Mouse (Mus musculus): ENCODE data around the gene Tomm70a.
"Not testable (repeated sequence)": the region's sequence is repeated elsewhere in the genome, so short reads cannot be mapped to it uniquely, and the experiment has no call there.

Tomm70a gene

GRCm38 (mm10) chr16:57155899-57156298 lies 34.4 kb downstream of the Tomm70a start:
- no peak for DNase-seq

DNA sequence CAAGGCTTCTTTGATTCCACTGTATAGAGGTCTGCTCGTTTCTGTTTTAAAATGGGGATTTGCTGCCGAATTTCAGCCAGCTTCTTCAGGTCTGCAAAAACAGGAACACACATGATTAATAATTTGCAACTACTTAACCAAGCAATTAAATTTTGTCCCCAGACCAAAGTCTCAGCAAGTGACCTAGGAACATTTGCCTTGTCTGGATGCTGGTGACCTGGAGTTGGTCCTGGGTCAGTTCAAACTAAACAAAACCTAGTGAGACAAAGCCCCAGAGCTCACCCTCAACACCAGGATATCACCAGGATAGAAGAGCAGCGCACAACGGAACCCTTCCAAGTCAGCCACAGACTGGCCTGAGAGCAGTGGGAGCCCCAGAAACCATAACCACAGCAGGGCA lies 35.6 kb downstream of the Tomm70a start:
- no peak for DNase-seq

- DNase-seq = no peak
Measured at GRCm38 (mm10) chr16:57157728-57158127, 36.2 kb downstream of the Tomm70a start.

GRCm38 (mm10) chr16:57159835-57160234 lies 38.3 kb downstream of the Tomm70a start:
- no peak for DNase-seq

DNA sequence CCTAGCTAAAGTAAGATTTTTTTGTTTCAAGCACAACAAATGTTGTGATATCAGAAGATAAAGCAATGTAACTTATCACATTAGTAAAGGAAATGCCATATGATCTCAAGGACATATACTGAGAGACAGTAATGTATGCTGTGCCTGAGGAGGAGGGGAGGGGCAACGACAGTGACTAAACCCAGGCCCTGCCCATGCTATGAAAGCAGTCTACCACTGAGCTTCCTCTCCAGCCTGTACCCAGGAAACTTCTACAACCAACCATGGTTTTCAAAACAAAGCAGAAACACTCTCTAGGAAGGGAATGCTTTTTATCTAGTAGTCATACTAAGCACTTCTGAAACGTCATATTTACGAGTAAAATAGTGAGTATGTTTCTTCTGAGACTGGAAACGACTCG lies 41.3 kb downstream of the Tomm70a start:
- no peak for DNase-seq

- DNase-seq = no peak
Measured at GRCm38 (mm10) chr16:57163694-57164093, 42.2 kb downstream of the Tomm70a start.

- no peak for DNase-seq
Measured at GRCm38 (mm10) chr16:57165157-57165556, 43.7 kb downstream of the Tomm70a start.

DNA sequence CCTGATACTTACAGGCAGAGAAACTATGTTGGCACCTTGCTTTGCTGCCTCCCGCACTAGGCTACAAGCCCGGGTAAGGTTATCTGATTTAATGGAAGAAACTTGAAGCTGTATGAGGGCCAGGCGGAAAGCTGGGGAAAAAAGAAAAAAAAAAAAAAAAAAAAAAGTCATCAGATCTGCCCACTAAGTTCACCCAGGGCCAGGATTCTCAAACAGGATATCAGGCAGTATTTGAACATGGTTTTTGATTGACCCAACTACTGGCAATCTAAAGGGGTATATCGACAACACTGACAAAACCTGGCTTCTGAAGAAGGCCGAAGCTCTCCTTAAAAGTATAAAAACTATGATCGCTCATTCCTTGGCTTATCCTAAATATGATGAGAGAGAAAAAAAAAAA lies 44.6 kb downstream of the Tomm70a start:
- no peak for DNase-seq

- peak; percentile 90 to 97 for DNase-seq
Measured at GRCm38 (mm10) chr16:57166611-57167513, 45.4 kb downstream of the Tomm70a start, which contains the start of gene Nit2. Gene Nit2 (minus strand): TSS chr16:57167341.

GRCm38 (mm10) chr16:57167514-57167912 lies 46.0 kb downstream of the Tomm70a start:
- no peak for DNase-seq

DNA sequence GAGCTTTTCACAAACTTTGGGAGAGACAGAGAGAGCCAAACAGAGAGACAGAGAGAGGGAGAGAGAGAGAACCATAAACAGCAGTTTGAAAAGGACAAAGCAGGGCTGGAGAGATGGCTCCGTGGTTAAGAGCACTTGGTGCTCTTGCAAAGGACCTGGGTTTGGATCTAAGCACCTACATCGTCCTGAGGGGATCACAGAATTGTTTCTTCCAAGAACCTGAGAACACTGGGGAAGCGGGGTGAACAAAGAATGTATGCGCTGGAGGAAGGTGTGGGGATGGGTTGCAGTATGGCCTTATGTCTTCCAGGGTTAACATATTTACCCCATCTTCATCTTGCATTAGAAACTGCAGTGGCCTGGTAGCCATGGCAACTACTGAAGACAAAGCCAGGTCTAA lies 46.7 kb downstream of the Tomm70a start:
- no peak for DNase-seq

- no peak for DNase-seq
Measured at GRCm38 (mm10) chr16:57171161-57171560, 49.7 kb downstream of the Tomm70a start.

- DNase-seq = no peak
Measured at GRCm38 (mm10) chr16:57171570-57171969, 50.1 kb downstream of the Tomm70a start.

GRCm38 (mm10) chr16:57174480-57174879 lies 53.0 kb downstream of the Tomm70a start:
- DNase-seq = not testable (repeated sequence)

DNA sequence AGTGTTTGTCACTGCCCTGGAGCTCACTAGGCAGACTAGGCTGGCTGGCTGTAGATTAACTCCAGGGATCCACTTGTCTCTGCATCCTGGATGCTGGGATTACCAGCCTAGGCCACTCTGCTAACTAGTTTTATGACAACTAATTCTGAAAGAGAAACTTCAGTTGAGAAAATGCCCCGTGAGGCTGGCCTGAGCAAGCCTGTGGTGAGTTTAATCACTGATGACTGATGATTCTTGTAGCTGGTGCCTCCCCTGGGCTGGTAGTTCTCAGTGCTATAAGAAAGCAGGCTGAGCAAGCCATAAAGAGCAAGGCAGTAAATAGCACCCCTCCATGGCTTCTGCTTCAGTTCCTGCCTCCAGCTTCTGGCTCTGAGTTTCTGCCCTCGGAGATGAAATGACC lies 54.2 kb downstream of the Tomm70a start:
- no peak for DNase-seq

GRCm38 (mm10) chr16:57176276-57176675 lies 54.8 kb downstream of the Tomm70a start:
- no peak for DNase-seq

GRCm38 (mm10) chr16:57177254-57177653 lies 55.8 kb downstream of the Tomm70a start:
- DNase-seq = no peak

- DNase-seq = no peak
Measured at GRCm38 (mm10) chr16:57177664-57178063, 56.2 kb downstream of the Tomm70a start.

DNA sequence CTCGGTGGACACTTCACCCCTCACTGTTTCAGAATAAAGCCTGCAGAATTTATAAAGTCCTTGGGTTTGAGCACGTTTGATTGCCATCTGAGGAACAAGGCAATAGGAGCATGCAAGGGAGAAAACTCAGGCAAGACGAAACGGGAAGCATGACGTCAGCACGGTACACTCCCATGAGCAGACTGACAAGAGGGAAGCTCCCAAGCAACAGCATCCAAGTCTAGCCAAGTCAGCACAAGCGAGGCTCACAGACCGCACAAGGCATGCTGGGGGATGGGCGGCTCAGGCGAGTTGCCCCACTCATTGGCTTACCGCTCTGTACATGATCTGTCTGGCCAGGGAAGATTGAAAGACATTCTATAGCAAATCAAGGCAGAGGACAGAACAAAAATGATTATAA lies 59.7 kb downstream of the Tomm70a start:
- no peak for DNase-seq

- DNase-seq = no peak
Measured at GRCm38 (mm10) chr16:57182037-57182436, 60.5 kb downstream of the Tomm70a start.

GRCm38 (mm10) chr16:57186618-57187017 lies 65.1 kb downstream of the Tomm70a start:
- DNase-seq = no peak

DNA sequence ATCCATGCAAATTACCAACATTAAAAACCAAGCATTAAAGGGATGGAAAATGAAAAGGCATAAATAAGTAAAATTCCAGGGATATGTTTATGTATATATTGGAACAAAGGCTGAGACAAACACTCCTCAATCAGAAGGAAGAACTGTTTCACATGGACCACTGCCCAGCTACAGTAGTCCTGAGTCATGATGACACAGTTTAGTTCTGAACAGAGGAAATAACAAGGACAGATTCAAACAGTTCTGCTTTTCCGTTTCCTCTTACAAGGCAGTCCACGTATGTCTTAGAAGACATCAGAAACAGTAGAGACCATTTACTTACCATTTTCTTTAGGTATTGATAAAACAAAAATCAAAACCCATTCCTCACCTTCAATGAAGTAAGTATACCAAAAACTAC lies 68.0 kb downstream of the Tomm70a start:
- DNase-seq = no peak

DNA sequence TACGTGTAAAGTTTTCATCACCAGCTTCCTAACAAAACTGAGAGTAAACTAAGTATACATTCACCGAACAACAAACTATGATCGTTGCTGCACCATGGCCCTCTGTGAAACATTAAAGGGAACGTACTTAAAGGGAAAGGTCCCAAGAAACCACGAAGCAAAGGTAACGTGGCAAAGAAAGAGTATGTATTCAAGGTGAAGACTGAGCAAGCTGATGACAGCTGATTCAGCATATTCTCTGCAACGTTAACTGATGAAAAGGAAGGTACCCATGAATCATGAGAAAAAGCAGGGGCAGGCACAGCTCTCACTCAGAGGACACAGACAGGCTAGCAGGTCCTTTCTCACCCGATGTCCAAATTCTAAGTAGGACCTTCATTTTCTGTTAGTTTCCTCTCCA lies 68.9 kb downstream of the Tomm70a start:
- DNase-seq = no peak

GRCm38 (mm10) chr16:57191214-57191613 lies 69.7 kb downstream of the Tomm70a start:
- no peak for DNase-seq

DNA sequence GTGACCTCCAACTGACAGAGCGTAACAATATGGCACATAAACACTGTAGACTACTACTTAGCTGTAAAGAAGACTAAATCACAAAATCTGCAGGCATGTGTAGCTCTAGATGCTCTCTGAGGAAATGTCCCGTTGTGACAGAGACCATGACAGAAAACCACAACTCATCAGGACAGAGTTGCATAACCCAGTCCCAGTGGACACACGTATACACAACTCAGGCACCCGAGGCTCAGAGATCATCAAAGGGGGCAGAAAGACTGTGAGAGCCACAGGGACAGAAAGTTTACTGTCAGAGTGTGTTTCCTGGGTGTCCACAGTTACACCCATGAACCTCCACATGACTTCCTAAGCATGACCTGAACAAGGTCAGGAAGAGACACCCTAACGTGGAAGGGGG lies 75.1 kb downstream of the Tomm70a start:
- DNase-seq = no peak
